Mouse (Mus musculus) activated CD4-positive, CD25-positive, alpha-beta regulatory T cell, adult 4 months (primary cell): ENCODE results near the gene Lif. TPM values are rescaled to one million over a fixed set of nuclear protein-coding genes. Genes with fewer than 3 reads are reported as not detected.
A peak's percentile ranks its signal among the peaks of the same experiment; 100 is the strongest.

Source experiments
- ATAC-seq: one replicate; pipeline ENCODE4 v1.8.0; 2017
- polyA plus RNA-seq, 2 experiments: library from polyadenylated mRNA; unstranded; fragments of 100-300 nt; shearing (Covaris generic); gene quantifications; one replicate each; pipeline ENCODE4 v1.2.1; 2017

Lif gene
- polyA plus RNA-seq, 2 experiments from 2014 or later: 2.9 to 6.6 TPM

- no peak for ATAC-seq
Observed at GRCm38 (mm10) chr11:4231435-4231834, 25.9 kb upstream of the Lif start.

GRCm38 (mm10) chr11:4232644-4233043 lies 24.7 kb upstream of the Lif start:
- ATAC-seq: no peak

DNA sequence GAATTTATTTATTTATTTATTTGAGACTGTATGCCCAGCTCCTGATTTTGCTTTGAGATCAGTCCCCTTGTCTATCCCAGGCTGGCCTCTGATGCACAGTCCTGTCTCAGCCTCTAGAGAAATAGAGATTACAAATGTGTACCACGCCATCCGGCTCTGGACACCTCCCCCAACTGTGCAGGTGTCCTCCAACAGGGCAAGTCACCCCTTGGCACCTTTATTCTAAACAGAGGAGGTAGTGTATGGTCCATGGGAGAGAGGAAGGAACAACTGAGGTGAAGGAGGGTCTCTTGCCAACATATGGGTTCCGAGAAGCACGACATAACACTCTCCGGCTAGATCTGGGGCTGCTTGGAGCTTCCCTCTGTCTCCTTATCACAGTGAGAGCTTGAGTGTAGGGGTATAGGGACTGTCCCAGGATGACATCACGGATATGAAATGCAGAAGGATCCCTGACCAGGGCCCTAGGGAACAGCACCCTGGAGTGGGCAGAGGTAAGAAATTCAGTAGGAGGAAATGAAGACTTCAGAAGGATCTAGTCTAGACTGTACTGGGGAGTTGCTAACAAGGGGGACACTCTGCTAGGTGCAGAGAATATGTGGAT lies 22.2 kb upstream of the Lif start:
- ATAC-seq: no peak

DNA sequence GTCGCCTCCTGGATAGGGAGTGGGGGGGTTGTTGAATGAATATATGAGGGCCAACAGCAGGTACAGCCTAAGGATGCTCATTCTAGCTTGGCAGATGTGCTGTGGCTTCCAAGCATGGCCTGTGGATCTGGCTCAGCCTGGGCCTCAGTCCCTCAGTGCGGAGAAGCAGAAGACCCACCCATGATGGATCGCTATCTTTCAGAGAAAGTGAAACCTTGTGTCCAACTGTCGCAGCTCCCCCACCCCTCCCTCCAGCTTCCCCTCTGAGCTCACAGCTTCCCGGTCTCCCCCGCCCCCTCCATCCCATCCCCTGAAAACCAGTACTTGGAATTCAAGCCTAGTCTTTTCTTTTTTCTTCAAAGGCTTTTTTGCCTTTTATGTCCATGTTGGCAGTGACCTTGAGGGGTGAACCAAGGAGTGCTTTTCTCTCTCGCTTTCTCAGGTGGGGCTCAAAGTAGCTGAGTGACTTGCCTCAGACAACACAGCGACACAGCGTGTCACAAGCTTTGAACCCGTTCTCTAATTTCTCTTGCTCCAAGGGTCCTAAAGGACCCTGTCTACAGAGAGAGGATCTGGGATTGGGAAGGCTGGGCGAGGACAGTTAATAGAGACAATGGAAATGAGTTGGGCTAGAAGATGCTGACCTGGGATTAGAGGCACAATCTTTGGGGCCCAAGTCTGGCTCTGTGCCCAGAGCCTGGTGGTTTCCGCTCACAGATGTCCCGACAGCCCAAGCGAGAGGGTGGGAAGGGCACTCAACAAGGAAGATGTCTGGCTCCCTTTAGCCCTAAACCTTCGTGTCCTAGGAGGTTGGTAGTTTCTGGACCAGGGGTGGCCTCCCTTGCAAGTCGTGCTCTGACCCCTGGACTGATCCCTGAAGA lies 21.5 kb upstream of the Lif start, which contains the start of gene Osm:
Osm (plus strand) TSS at position 756 of the 881 bp plus-strand sequence.
- peak; percentile 51 for ATAC-seq

DNA sequence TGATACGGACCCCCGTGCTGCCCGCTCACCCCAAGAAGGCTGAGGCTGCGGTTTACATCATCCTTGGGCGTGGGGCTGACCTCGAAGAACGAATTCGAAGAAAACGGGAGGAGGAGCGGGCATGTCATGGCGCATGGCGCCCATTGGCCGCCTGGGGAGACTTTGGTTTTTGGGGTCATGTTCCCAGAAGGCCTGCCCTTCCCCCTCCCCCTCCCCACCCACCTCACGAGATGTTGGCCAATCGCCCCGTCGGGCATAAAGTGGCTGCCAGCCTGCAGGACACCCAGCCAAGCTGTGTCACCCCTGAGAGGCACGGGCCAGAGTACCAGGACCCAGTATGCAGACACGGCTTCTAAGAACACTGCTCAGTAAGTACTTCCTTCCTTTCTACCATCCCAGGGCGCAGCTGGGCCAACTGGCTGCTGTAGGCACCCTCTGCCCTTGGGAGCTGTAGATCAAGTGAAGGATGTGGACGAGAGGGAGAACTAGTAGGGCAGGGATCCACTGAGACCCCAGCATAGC lies 20.8 kb upstream of the Lif start:
- no peak for ATAC-seq

DNA sequence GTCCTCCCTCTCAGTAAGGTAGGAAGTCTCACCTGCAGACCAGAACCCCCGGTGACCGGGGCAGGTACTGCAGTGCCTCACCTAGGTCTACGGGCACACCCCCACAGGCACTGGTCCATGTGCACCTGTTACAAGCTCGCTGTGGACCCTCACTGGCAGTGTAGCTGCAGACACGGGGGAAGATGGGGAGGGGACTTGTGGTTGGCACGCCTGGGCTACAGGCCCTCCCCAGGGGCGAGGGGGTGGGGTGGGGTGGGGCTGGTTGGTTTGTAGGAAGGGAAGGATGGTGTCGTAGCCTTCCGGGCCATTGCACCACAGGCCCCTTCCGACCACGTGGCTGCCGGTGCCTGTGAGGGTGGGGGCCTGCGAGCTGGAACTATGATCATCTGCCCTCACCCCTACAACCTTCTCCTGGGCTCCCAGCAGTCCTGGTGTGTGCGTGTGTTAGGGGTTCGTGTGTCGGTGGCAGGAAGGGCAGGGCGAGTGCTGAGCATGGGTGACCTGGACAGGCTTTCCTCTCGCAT lies 19.9 kb upstream of the Lif start:
- ATAC-seq: peak; percentile 75

DNA sequence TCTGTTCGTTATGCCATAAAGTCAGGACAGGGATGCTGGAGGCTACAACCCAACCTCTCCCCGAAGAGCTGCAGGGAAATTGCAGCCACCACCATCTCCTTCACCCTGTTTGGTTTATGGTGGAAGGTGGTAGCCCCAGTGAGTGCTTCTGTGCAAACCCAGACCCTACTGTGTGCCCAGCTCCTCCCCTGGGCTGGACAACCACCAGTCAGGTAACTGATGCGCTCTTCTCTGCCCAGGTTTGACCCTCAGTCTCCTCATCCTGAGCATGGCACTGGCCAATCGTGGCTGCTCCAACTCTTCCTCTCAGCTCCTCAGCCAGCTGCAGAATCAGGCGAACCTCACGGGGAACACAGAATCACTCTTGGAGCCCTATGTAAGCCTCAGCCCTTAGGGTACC lies 19.2 kb upstream of the Lif start:
- ATAC-seq: no peak

- ATAC-seq: no peak
Observed at GRCm38 (mm10) chr11:4239691-4240090, 17.7 kb upstream of the Lif start.

GRCm38 (mm10) chr11:4240151-4240550 lies 17.2 kb upstream of the Lif start:
- ATAC-seq: no peak

DNA sequence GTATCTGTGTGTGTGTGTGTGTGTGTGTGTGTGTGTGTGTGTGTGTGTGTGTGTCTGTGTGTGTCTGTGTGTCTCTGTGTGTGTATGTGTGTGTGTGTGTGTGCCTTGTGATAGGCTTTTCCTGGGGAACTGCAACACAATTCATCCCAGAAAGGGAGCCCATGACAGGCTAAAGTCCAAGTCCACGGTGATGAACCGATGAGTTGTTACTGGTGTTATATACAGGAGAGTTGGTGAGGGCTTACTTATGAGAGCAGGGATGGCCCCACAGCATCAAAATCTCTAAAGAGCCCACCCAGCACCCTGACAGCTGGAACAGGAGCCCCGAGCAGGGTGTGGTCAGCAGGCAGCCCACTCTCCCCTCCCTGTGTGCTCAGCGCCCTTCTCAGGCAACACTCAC lies 16.2 kb upstream of the Lif start:
- no peak for ATAC-seq

GRCm38 (mm10) chr11:4246126-4246525 lies 11.2 kb upstream of the Lif start:
- no peak for ATAC-seq

DNA sequence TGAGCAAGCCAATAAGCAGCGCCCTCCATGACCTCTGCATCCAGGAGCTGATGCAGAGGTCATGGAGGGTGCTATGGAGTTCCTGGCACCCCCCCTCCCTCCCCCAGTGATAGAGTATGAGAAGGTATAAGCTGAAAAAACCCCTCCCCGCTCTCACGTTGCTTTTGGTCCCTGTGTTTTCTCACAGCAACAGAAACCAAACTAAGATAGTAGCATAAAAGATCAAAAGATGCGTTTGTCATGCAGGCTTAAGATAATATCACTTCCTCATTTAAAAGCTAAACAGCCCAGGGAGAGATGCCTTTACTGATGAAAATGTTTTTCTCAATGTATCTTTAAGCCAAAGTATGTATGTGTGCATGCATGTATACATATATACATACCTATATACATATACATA lies 10.7 kb upstream of the Lif start:
- ATAC-seq: peak; percentile 78

DNA sequence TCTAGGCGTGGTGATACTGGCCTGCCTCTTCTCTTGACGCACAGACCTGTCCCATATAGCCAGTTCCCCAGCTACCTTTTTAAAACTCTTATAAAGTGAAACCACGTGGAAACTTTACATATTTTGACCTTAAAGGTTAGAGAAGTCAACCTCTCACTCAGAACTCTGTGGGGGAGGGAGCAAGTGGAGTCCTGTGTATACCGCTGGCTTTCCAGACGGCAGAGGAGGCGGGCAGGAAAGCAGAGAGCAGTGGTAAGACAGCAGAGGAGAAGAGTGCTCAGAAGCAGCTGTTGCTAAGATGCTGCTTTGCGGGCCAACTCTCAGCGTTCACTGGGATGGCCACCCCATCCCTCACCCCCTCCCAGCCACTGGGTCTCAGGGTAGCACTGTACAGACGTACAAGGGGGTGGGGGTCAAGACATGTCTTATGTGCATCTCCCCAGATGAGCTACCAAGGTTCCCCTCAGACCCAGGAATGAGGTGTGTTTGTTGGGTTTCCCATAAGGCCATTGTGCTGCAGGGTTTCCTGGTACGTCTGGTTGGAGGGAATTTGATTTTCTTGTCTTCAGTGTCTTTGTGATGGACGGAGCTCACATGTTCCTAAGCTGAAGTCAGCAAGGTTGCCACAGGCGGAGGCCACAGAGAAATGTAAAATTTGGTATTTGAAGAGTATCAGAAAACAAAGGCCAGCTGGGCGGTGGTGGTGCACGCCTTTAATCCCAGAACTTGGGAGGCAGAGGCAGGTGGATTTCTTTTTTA lies 10.0 kb upstream of the Lif start:
- peak; percentile 59 for ATAC-seq

- ATAC-seq: no peak
Observed at GRCm38 (mm10) chr11:4249151-4249550, 8.2 kb upstream of the Lif start.

GRCm38 (mm10) chr11:4250290-4250689 lies 7.1 kb upstream of the Lif start:
- ATAC-seq: no peak

- ATAC-seq: no peak
Observed at GRCm38 (mm10) chr11:4251376-4251775, 6.0 kb upstream of the Lif start.

DNA sequence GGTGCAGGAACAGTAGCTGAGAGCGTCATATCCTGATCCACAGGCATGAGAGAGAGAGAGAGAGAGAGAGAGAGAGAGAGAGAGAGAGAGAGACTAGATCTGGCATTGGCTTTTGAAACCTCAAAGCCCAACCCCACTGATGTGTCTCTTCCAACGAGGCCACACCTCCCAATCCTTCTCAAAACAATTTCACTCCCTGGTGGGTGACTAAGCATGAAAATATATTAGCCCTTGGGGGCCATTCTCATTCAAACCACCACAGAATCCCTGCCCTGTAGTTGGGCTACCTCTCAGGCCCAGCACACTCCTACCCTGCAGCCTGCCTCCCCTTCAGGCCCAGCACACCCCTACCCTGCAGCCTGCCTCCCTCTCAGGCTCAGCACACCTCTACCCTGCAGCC lies 4.5 kb upstream of the Lif start:
- no peak for ATAC-seq

GRCm38 (mm10) chr11:4257756-4258155 lies 399 bp downstream of the Lif start:
- ATAC-seq: no peak

DNA sequence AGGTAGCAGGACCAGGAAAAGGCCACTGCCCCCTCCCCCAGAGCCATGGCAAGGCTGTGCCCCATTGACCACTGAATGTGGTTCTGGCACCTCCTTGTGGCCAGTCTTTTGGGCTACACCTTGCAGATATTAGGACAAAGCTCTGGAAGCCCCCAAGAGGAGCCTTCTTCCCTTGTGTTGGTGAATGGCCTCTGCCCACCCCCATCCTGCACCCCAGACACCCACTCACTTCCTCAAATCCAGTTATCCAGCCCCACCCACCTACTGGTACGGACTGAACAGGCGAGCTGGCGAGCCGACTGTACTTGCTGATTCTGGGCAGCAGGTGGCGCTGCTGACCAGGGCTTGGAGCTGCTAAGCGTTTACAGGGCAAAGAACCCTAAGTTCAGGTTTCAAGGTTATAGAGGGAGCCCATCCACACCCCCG lies 1.3 kb downstream of the Lif start:
- ATAC-seq: peak; percentile 51

DNA sequence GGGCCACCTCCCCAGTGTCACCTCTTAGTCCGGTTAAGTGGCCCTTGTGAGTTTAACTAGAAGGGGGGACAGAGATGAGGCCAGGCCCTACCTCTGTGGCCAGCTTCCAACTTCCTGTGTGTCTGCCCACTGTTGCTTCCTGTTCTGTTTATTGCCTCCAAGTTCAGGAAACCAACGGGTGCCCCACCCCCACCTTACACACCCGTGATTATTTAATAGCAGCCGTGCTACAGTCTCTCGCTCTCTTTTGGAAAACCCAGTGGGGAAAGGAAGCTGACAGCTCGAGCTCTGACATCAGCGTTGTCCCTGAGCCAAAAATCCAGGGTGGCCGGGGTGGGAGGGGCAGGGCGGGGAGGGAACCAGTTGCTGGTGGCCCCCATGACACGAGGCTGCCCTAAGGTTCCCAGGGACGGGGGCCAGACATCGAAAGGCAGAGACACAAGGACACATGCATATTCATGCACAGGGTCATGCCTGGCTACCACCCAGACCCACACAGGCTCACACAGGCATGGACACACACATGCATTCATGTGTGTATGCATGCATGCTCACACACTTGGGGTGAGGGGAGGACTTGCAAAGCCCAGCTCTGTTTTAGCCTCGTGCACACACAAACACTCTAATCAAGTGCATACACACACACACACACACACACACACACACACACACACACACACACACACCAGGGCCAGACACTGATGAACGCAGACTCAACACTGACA lies 3.3 kb downstream of the Lif start:
- peak; percentile 7 for ATAC-seq

- ATAC-seq: peak; percentile 59
Observed at GRCm38 (mm10) chr11:4261188-4261494, 3.8 kb downstream of the Lif start.

DNA sequence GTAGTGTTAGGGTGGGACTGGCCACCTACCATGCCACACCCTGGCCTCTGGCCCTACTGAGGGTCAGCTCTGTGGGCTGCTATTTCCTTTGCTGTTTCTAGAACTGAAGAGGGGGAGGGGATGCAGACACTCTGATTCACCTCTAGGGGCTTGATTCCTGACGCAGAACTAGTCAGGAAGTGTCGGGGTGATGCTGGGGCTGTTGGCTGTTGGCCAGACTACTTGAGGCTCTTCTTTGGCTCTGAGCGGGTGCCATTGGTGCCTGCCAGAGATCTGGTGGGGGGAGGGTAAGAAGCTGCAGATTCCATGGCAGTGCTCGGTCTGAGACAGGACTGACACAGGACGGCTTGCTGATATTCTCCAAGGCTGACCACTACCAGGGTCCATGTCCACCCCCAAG lies 4.6 kb downstream of the Lif start:
- peak; percentile 23 for ATAC-seq
